In genomic region chr11:46039335-46039734, GRCm38 (mm10) we compare ENCODE assay signal across 7 mouse cellular contexts. TPM values are rescaled to one million over a fixed set of nuclear protein-coding genes. Genes with fewer than 3 reads are reported as not detected.
DNase-seq lines count a peak whose midpoint lies in the region; ATAC-seq lines count a peak whose summit lies in the region.

No protein-coding gene starts in this region.

- 0 out of 2 replicates have a peak, but pooled peaks cover 6% of the 10 kb centered on the region for H3K4me1 ChIP-seq in liver, embryonic 12.5 days
- H3K4me1 ChIP-seq in heart, embryonic 16.5 days (ENCODE audit: control insufficient read depth, insufficient read depth, low read length), result no peaks in the 10 kb centered on the region
- H3K4me1 ChIP-seq in limb, embryonic 15.5 days, result peaks cover 5% of the 10 kb centered on the region; the same call in 1 of the 2 replicates

- no peak for ATAC-seq in liver, embryonic 12.5 days
- ATAC-seq in heart, embryonic 16.5 days (replicated peaks; ENCODE audit: extremely low read depth, insufficient read depth, low FRiP score), result no peak
- ATAC-seq in limb, embryonic 15.5 days (ENCODE audit: insufficient number of reproducible peaks, low FRiP score, low TSS enrichment, low read depth), result no peak

- no peaks in the 10 kb centered on the region for H3K9me3 ChIP-seq in liver, embryonic 12.5 days (replicated peaks)
- H3K9me3 ChIP-seq in heart, embryonic 16.5 days (replicated peaks; ENCODE audit: control insufficient read depth, low read length), result 0 out of 2 replicates have a peak, but pooled peaks cover 2% of the 10 kb centered on the region
- H3K9me3 ChIP-seq in limb, embryonic 15.5 days, result no peaks in the 10 kb centered on the region

- H3K9ac ChIP-seq in liver, embryonic 12.5 days, result no peak overlapping the region
- H3K9ac ChIP-seq in heart, embryonic 16.5 days (ENCODE audit: low read length), result no peak overlapping the region
- H3K9ac ChIP-seq in limb, embryonic 15.5 days, result no peak overlapping the region

- 32% methylated on average over 11 of the region's 11 CpGs for WGBS in liver, embryonic 12.5 days (ENCODE audit: insufficient replicate concordance)
- WGBS in heart, embryonic 16.5 days, result 51% methylated on average over 11 of the region's 11 CpGs
- 31% methylated on average over 11 of the region's 11 CpGs for WGBS in limb, embryonic 15.5 days

- no peak overlapping the region for H3K27ac ChIP-seq in liver, embryonic 12.5 days
- no peak overlapping the region for H3K27ac ChIP-seq in heart, embryonic 16.5 days (ENCODE audit: low read length)
- H3K27ac ChIP-seq in limb, embryonic 15.5 days, result no peak overlapping the region

- no peaks in the 10 kb centered on the region for H3K36me3 ChIP-seq in liver, embryonic 12.5 days
- no peaks in the 10 kb centered on the region for H3K36me3 ChIP-seq in heart, embryonic 16.5 days (ENCODE audit: control insufficient read depth, insufficient read depth)
- H3K36me3 ChIP-seq in limb, embryonic 15.5 days, result no peaks in the 10 kb centered on the region

- no peak overlapping the region for H3K4me2 ChIP-seq in liver, embryonic 12.5 days
- H3K4me2 ChIP-seq in heart, embryonic 16.5 days (ENCODE audit: low read depth, low read length), result peak overlapping the region; percentile 18; the same call in 1 of the 2 replicates
- H3K4me2 ChIP-seq in limb, embryonic 15.5 days, result peak overlapping the region; percentile 17; the same call in 1 of the 2 replicates

- H3K4me3 ChIP-seq in liver, embryonic 12.5 days, result no peak overlapping the region
- H3K4me3 ChIP-seq in heart, embryonic 16.5 days (ENCODE audit: low read length), result no peak overlapping the region
- peak overlapping the region; percentile 3; the same call in 1 of the 2 replicates for H3K4me3 ChIP-seq in limb, embryonic 15.5 days

- H3K27me3 ChIP-seq in liver, embryonic 12.5 days (replicated peaks), result 0 out of 2 replicates have a peak, but pooled peaks cover 4% of the 10 kb centered on the region
- H3K27me3 ChIP-seq in heart, embryonic 16.5 days (ENCODE audit: control insufficient read depth, insufficient read depth, low read length), result no peaks in the 10 kb centered on the region
- no peaks in the 10 kb centered on the region for H3K27me3 ChIP-seq in limb, embryonic 15.5 days

- DNase-seq in liver, result peak; percentile 10
- peak; percentile 33 to 82 for DNase-seq in adrenal gland, adult (ENCODE audit: inconsistent age in 2 of 2, low spot score in 1 of 2)
- no peak for DNase-seq in yolk sac, embryonic 10.5 days (ENCODE audit: low spot score)
- DNase-seq in cerebellum, adult 11-12 months, result no peak

RNA-seq across cellular contexts. Expression of gene Gm12166, which starts 12.8 kb away (rescaled TPM):
- polyA plus RNA-seq in liver, embryonic 12.5 days (2016; fragmentation: Nextera tagmentation; extraction: Ambion mirVana), result 4.1 and 5.3 TPM in 2 replicates
- polyA plus RNA-seq in heart, embryonic 16.5 days (2015; fragmentation: Nextera tagmentation; extraction: Ambion mirVana), result 3.0 and 10.7 TPM in 2 replicates
- 2.8 and 3.3 TPM in 2 replicates for polyA plus RNA-seq in limb, embryonic 15.5 days (2015; fragmentation: Nextera tagmentation; extraction: Ambion mirVana)

RNA-seq across cellular contexts. Expression of gene Adam19, which starts 16.5 kb away (rescaled TPM):
- 3.6 and 4.5 TPM in 2 replicates for polyA plus RNA-seq in liver, embryonic 12.5 days (2016; fragmentation: Nextera tagmentation; extraction: Ambion mirVana)
- 21.3 and 24.4 TPM in 2 replicates for polyA plus RNA-seq in heart, embryonic 16.5 days (2015; fragmentation: Nextera tagmentation; extraction: Ambion mirVana)
- 12.1 and 12.2 TPM in 2 replicates for polyA plus RNA-seq in limb, embryonic 15.5 days (2015; fragmentation: Nextera tagmentation; extraction: Ambion mirVana)

RNA-seq across cellular contexts. Expression of gene Sox30, which starts 59.2 kb away (rescaled TPM):
- 0.06 TPM in 2 replicates for polyA plus RNA-seq in liver, embryonic 12.5 days (2016; fragmentation: Nextera tagmentation; extraction: Ambion mirVana)
- polyA plus RNA-seq in heart, embryonic 16.5 days (2015; fragmentation: Nextera tagmentation; extraction: Ambion mirVana), result 0.09 TPM in 1 of 2 replicates, not detected in the other
- polyA plus RNA-seq in limb, embryonic 15.5 days (2015; fragmentation: Nextera tagmentation; extraction: Ambion mirVana), result 0.24 and 0.28 TPM in 2 replicates

Comparison
In these comparisons a context has a peak if more than half of its experiments do, and no peak if none do; other contexts are left out.
1. DNase-seq: peak in liver (single experiment) and adrenal gland, adult (2 of 2); none in yolk sac, embryonic 10.5 days (single experiment) and cerebellum, adult 11-12 months (single experiment).